Mouse (Mus musculus) heart, embryonic 11.5 days (tissue): Measurements from ENCODE around the gene Mau2. TPM values are rescaled to one million over a fixed set of nuclear protein-coding genes. Genes with fewer than 3 reads are reported as not detected.
"Not testable (repeated sequence)": the region's sequence is repeated elsewhere in the genome, so short reads cannot be mapped to it uniquely, and the experiment has no call there.

Experiments
- ATAC-seq: fragments of 200-750 bp; cut with Nextera tagmentation; replicated peaks from 2 replicates; pipeline ENCODE4 v1.8.0; 2017; ENCODE audit warnings: moderate library complexity; ENCODE audit not compliant: insufficient number of reproducible peaks, low FRiP score, low TSS enrichment
- H3K27ac ChIP-seq: fragments of 300-500 bp; sonication (generic); 2 replicates; pipeline ENCODE4 v1.5.1; 2014; ENCODE audit warnings: mild to moderate bottlenecking, low read depth, low read length
- H3K27me3 ChIP-seq: fragments of 300-500 bp; sonication (generic); 2 replicates; pipeline ENCODE4 v1.6.1; 2014; ENCODE audit warnings: mild to moderate bottlenecking, low read length, mixed read lengths; ENCODE audit not compliant: control insufficient read depth, insufficient read depth
- H3K36me3 ChIP-seq: fragments of 300-500 bp; sonication (generic); 2 replicates; pipeline ENCODE4 v1.6.1; 2014; ENCODE audit warnings: mild to moderate bottlenecking, low read length, moderate library complexity, mixed read lengths; ENCODE audit not compliant: control insufficient read depth, insufficient read depth
- H3K4me1 ChIP-seq: fragments of 300-500 bp; sonication (generic); 2 replicates; pipeline ENCODE4 v1.6.1; 2014; ENCODE audit warnings: low read length; ENCODE audit not compliant: control insufficient read depth, insufficient read depth
- H3K4me2 ChIP-seq: fragments of 300-500 bp; sonication (generic); 2 replicates; pipeline ENCODE4 v1.6.1; 2014; ENCODE audit warnings: mild to moderate bottlenecking, moderate library complexity
- H3K4me3 ChIP-seq: fragments of 300-500 bp; sonication (generic); 2 replicates; pipeline ENCODE4 v1.5.1; 2014; ENCODE audit warnings: low read depth, low read length
- H3K9ac ChIP-seq: fragments of 300-500 bp; sonication (generic); 2 replicates; pipeline ENCODE4 v1.6.1; 2014; ENCODE audit warnings: mild to moderate bottlenecking, low read depth, low read length, moderate library complexity
- H3K9me3 ChIP-seq: fragments of 300-500 bp; sonication (generic); replicated peaks from 2 replicates; pipeline ENCODE4 v1.6.1; 2016; ENCODE audit warnings: low read length; ENCODE audit not compliant: control insufficient read depth
- WGBS: fragments of 180-500 bp; shearing (Covaris S2); extraction: QIAGEN DNeasy Blood & Tissue Kit; methylation state at CpG from one replicate; pipeline ENCODE4 v1.1.7; 2014; ENCODE audit not compliant: insufficient replicate concordance; 5-methylcytosine and 5-hydroxymethylcytosine counted together
- polyA plus RNA-seq: library from polyadenylated mRNA; unstranded; fragments of >200 nt; fragmentation: Nextera tagmentation; extraction: Ambion mirVana; gene quantifications from 2 replicates; pipeline ENCODE4 v1.2.1, GENCODE M21; 2014

The Mau2 gene
- polyA plus RNA-seq, 1 experiment from 2014 or later = 35.5 TPM

DNA sequence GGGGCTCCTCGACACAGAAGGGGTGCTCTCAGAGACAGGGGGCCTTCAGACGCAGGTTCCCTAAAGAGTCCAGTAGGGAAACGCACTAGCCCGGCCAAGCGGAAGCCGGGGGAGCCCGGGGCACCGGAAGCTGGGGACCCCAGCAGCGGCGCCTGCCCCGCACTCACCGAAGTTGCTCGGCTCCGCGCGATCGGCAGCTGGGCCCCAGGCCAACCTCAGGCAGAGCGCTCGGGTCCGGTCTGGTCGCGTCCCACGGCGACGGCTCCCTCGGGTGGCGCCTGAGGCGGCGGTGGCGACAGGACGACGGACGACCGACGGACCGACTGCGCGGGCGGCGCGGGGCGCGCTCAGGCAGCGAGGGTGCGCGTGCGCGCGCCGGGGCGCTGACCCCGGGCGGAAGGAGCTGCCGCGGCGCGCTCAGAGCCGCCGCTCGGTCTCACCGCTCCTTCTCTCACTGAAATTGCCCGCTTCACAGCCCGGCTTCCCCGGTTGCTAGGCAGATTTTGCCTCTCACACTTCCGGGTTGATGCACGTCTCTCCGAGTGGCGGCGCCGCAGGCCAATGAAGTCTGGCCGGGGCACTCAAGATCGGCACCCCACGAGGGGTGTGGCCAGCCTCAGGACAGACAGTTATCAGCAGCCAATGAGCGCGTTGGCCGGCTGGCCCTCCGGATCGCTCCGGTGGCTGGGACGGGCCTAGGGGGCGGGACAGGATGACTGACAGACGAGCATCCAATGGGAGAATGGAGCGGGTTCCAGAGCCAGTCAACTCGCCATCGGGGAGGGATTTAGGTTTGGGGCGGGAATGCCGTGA is 46.6 kb downstream of the Mau2 start, which contains the start of gene Gatad2a:
TSS of gene Gatad2a (minus strand) at position 609 of the 813 bp plus-strand sequence.
- Histone ChIP-seq H3K9me3 (no peaks in the 10 kb centered on the region), H3K9ac (peak within 1 kb of the TSS; percentile 90), H3K4me1 (peaks cover 13% of the 10 kb centered on the region), H3K4me2 (peak within 1 kb of the TSS; percentile 95), H3K36me3 (no peaks in the 10 kb centered on the region), H3K27me3 (no peaks in the 10 kb centered on the region), H3K27ac (peak within 1 kb of the TSS; percentile 94), H3K4me3 (peak within 1 kb of the TSS; percentile 87)
- under 1% methylated on average over 67 of the region's 87 CpGs for WGBS
- peak; percentile 99 for ATAC-seq

DNA sequence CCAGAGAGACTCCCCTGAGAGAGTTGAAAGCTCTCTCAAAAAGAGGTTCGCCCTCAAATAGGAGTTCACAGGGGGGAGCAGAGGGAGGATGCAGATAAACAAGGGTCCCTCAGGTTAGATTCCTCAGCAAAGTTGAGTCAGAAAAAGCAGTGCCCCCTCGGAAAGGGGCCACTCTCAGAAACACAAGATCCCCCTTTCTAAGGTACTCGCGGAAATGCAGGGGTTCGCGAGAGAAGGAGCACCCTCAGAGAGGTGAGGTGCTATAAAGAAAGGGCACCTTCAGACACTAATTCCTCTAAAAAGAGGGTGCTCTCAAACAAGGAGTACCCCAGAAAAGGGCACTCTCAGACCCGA is 47.1 kb downstream of the Mau2 start:
- Histone ChIP-seq H3K27ac (peak overlapping the region; percentile 94), H3K4me1 (peaks cover 10% of the 10 kb centered on the region), H3K9ac (peak overlapping the region; percentile 90), H3K36me3 (no peaks in the 10 kb centered on the region), H3K4me2 (peak overlapping the region; percentile 95), H3K4me3 (peak overlapping the region; percentile 87), H3K9me3 (no peaks in the 10 kb centered on the region), H3K27me3 (no peaks in the 10 kb centered on the region)
- no peak for ATAC-seq
- under 1% methylated on average over 7 of the region's 7 CpGs for WGBS

DNA sequence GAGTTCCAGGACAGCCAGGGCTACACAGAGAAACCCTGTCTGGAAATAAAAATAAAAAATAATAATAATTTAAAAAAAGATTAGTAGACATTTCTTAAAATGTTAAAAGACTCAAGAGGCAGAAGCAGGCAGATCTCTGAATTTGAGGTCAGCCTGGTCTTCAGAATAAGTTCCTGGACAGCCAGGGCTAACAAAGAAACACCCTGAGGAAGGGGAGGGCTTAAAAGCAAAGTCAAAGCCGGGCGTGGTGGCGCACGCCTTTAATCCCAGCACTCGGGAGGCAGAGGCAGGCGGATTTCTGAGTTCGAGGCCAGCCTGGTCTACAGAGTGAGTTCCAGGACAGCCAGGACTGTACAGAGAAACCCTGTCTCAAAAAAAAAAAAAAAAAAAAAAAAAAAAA is 53.6 kb downstream of the Mau2 start:
- H3K27me3 ChIP-seq, H3K4me2 ChIP-seq, H3K36me3 ChIP-seq, ATAC-seq, H3K9me3 ChIP-seq, H3K9ac ChIP-seq, H3K27ac ChIP-seq, H3K4me3 ChIP-seq, H3K4me1 ChIP-seq: not testable (repeated sequence)
- 85% methylated on average over 5 of the region's 7 CpGs for WGBS

DNA sequence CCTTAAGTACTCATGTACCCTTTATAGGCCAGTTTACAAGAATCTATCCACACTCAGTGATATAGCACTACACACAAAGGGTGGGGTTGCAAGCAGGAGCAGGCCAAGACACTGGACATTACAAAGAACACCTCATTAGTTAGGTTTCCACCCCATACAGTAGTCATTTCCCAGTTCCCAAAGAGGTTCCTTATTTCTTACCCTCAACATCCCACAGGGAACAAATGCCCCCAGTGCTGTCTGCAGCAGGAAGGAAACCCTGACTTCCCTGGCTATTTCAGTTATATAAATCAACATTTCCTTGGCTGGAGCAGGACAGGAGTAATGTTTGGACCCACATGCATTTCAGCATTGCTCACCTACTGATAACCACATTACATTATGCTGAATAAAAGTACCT is 54.8 kb downstream of the Mau2 start:
- no peak for ATAC-seq
- H3K27ac ChIP-seq = no peak overlapping the region

DNA sequence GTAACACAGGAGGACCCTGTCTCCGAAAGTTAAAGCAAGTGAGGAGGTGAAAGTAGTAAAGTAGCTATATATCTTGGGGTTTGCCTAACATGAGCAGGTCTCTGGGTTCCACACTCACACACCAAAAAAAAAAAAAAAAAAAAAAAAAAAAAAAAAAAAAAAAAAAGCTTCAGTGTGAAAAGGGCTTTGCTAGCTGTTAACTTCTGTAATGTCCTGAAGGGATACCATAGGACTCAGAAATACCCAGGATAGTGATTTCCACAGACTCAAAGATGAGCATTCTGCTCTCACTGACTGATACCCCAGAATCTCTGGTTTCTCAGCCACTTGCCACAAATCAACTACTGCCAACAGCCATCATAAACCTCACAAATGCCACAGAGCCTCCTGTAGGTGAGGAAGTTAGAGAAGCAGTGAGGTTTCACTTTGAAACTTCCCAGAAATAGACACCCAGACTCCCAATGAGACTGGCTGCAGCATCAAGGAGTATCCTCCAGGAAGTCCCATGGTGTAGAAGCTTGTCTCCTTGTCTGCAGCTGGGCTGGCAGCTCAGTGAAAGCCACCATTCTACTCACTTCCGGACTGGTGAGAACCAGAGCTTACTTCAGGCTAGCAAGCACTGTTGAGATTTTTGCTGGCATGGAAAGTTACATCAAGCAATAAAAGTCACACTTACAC is 57.5 kb downstream of the Mau2 start:
- Histone ChIP-seq H3K4me1 (no peaks in the 10 kb centered on the region), H3K27ac (no peak overlapping the region), H3K27me3 (no peaks in the 10 kb centered on the region), H3K4me2 (no peak overlapping the region), H3K36me3 (no peaks in the 10 kb centered on the region), H3K9ac (no peak overlapping the region), H3K9me3 (no peaks in the 10 kb centered on the region), H3K4me3 (no peak overlapping the region)
- ATAC-seq = no peak
- WGBS = 74% methylated on average over 2 of the region's 2 CpGs

More for the DNA sequence above, 54.8 kb downstream of the Mau2 start:
- Histone ChIP-seq H3K36me3 (no peaks in the 10 kb centered on the region), H3K9me3 (no peaks in the 10 kb centered on the region), H3K4me1 (no peaks in the 10 kb centered on the region), H3K27me3 (no peaks in the 10 kb centered on the region), H3K4me2 (no peak overlapping the region), H3K4me3 (no peak overlapping the region), H3K9ac (no peak overlapping the region)

DNA sequence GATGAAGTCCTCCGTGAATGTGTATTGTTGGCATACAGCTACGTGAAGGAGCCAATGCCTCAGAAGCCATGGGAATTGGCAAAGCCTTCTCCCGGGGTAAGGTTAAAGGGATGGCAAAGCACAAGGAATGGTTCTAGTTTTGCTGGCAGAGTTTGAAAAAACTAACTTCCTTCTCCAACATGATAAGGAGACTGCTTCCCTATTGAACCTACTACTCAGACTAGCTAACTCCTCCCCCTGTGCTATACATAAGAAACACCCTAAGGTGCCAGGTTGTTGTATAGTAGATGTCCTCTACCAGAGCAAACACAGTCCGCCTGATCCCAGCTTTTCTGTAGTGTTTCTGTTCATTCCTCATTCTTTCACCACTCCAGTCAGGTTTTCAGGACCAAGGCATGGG is 64.1 kb downstream of the Mau2 start:
- H3K36me3 ChIP-seq = no peaks in the 10 kb centered on the region
- no peak overlapping the region for H3K9ac ChIP-seq
- H3K27me3 ChIP-seq = no peaks in the 10 kb centered on the region
- no peaks in the 10 kb centered on the region for H3K4me1 ChIP-seq
- no peak overlapping the region for H3K4me2 ChIP-seq
- no peak overlapping the region for H3K4me3 ChIP-seq
- WGBS = 88% methylated on average over 4 of the region's 4 CpGs
- no peak overlapping the region for H3K27ac ChIP-seq
- no peaks in the 10 kb centered on the region for H3K9me3 ChIP-seq
- ATAC-seq = no peak

DNA sequence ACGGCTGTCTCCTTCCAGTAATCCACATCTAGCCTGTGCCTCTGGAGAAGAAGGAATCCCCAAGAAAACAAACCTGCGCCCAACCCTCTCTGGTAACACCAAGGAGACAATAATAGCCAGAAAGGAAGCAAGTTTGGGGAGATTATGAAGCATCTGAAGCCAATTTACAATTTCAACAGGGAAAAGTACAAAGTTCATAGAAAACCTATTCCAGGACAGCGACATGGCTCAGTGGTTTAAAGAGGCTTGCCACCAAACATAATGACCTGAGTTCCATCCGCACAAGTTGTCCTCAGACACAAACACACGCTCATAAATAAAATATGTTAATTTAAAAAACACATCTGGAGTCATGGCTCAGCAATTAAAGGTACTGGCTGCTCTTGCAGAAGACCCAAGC is 67.7 kb downstream of the Mau2 start:
- Histone ChIP-seq H3K27ac (peak overlapping the region; percentile 88), H3K4me1 (peaks cover 30% of the 10 kb centered on the region), H3K36me3 (no peaks in the 10 kb centered on the region), H3K9me3 (no peaks in the 10 kb centered on the region), H3K4me2 (peak overlapping the region; percentile 74), H3K27me3 (no peaks in the 10 kb centered on the region), H3K9ac (peak overlapping the region; percentile 95), H3K4me3 (peak overlapping the region; percentile 94)
- 34% methylated on average over 5 of the region's 5 CpGs for WGBS
- ATAC-seq = no peak

DNA sequence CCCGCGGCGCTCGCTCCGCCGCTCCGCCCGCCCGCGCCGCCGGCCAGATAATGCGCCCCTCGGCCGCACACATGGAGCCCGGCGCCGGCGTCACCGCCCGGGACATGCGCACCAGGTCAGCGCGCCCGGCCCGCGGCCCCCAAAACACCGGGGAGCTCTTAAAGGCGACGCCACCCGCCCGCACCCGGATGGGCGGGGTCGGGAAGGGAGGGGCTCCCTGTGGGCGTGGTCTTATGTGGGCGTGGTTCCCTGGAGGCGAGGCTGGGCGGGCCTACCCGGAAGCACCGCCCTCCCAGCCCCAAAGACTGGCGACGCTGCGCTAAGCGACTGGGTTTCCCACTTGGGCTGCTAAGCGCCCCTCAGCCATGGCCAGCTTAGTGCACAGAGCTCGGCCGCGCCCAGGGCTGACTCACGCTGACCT is 68.3 kb downstream of the Mau2 start:
- Histone ChIP-seq H3K27ac (peak overlapping the region; percentile 88), H3K9ac (peak overlapping the region; percentile 95), H3K36me3 (no peaks in the 10 kb centered on the region), H3K4me3 (peak overlapping the region; percentile 94), H3K4me2 (peak overlapping the region; percentile 74), H3K4me1 (peaks cover 34% of the 10 kb centered on the region), H3K9me3 (no peaks in the 10 kb centered on the region), H3K27me3 (no peaks in the 10 kb centered on the region)
- peak; percentile 95 for ATAC-seq
- WGBS = 0% methylated on average over 49 of the region's 50 CpGs
